Mouse (Mus musculus): ENCODE data around the gene Krt13. TPM values are rescaled to one million over a fixed set of nuclear protein-coding genes. Genes with fewer than 3 reads are reported as not detected.

Gene Krt13
- total and polyA plus RNA-seq, 3 experiments, result not detected

DNA sequence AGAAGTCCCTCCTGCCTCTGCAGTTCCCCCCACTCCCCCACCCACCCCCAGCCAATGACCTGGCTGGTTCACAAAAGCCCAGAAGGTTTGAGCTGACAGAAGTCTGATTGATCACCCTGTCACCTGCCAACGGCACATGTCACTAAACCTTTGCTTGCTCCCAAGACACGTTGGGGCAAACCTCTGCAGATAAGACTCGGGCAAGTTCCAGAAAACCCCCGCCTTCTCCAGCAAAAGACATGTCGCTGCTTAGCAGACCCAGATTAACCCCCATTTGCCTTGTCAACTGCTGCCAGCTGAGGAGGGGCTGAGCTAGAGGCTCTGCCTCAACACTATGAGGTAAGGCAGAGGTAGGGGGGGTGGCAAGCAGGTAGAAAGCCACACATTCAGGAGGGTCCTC, 15.2 kb upstream of the Krt13 start:
- dilution Hi-C loops (cut with MboI; ENCODE audit: extremely low pct_ligation_motif_present, extremely low pct_unique_long_range_greater_than_20kb, low sequenced_read_pairs) (no loop called here), in situ Hi-C loops (cut with MboI; ENCODE audit: low pct_ligation_motif_present, low pct_unique_long_range_greater_than_20kb, low sequenced_read_pairs) (no loop called here)
- no peak overlapping the region for H3K27ac ChIP-seq (ENCODE audit: insufficient read depth, low read depth)
- TF ChIP-seq POLR2AphosphoS2 (IDR thresholded peaks at IDR 0.05; ENCODE audit: low read depth, low read length) (no peak), RCOR1 (conservative IDR thresholded peaks at IDR 0.05; ENCODE audit: low read depth, low read length) (no peak), JUND (conservative IDR thresholded peaks at IDR 0.05; ENCODE audit: low read depth, low read length) (no peak), ZNF384 (IDR thresholded peaks at IDR 0.05; ENCODE audit: low read depth, low read length) (no peak), RAD21 (IDR thresholded peaks at IDR 0.05; ENCODE audit: low read depth, low read length) (no peak), KAT2A (IDR thresholded peaks at IDR 0.05; ENCODE audit: insufficient replicate concordance, low read length) (no peak), E2F4 (IDR thresholded peaks at IDR 0.05; ENCODE audit: insufficient replicate concordance, low read depth, low read length) (no peak), USF1 (IDR thresholded peaks at IDR 0.05; ENCODE audit: low read depth, low read length) (no peak), BHLHE40 (IDR thresholded peaks at IDR 0.05; ENCODE audit: low read depth, low read length) (no peak), ETS1 (conservative IDR thresholded peaks at IDR 0.05; ENCODE audit: low read depth, low read length) (no peak), MAZ (IDR thresholded peaks at IDR 0.05; ENCODE audit: low read depth, low read length) (no peak), SMC3 (IDR thresholded peaks at IDR 0.05; ENCODE audit: low read depth, low read length) (no peak), CHD1 (IDR thresholded peaks at IDR 0.05; ENCODE audit: low read depth, low read length) (no peak), USF2 (conservative IDR thresholded peaks at IDR 0.05; ENCODE audit: low read depth, low read length) (no peak), GABPA (IDR thresholded peaks at IDR 0.05; ENCODE audit: insufficient replicate concordance, low read depth, low read length) (no peak), MAFK (IDR thresholded peaks at IDR 0.05; ENCODE audit: insufficient replicate concordance, low read length) (no peak), HCFC1 (IDR thresholded peaks at IDR 0.05; ENCODE audit: low read depth, low read length) (no peak), TCF12 (IDR thresholded peaks at IDR 0.05; ENCODE audit: low read depth, low read length) (no peak), CHD2 (IDR thresholded peaks at IDR 0.05; ENCODE audit: low read length) (no peak)
- no peaks in the 10 kb centered on the region for H3K9me3 ChIP-seq (replicated peaks; ENCODE audit: low read length)
- H3K36me3 ChIP-seq (replicated peaks in 1 of 2; ENCODE audit: control insufficient read depth in 1 of 2, insufficient read depth in 1 of 2, low read length in 1 of 2), result no peaks in the 10 kb centered on the region
- H3K4me1 ChIP-seq (ENCODE audit: control insufficient read depth in 1 of 2, insufficient read depth in 2 of 2), result no peaks in the 10 kb centered on the region
- no peak overlapping the region for H3K4me3 ChIP-seq (replicated peaks in 1 of 3; ENCODE audit: low read depth in 2 of 3, low read length in 2 of 3, poor library complexity in 1 of 3)
- DNase-seq (ENCODE audit: extremely low read depth), result no peak
- peaks cover 97% of the 10 kb centered on the region for H3K27me3 ChIP-seq (replicated peaks)
- H3K9ac ChIP-seq (ENCODE audit: insufficient read depth, low read depth), result no peak overlapping the region
- no peak overlapping the region for H3K4me2 ChIP-seq (ENCODE audit: insufficient read depth, low read depth, poor library complexity, severe bottlenecking)
- no peaks in the 10 kb centered on the region for H3K79me2 ChIP-seq (replicated peaks; ENCODE audit: control insufficient read depth, extremely low read depth, insufficient read depth, poor library complexity, severe bottlenecking)

DNA sequence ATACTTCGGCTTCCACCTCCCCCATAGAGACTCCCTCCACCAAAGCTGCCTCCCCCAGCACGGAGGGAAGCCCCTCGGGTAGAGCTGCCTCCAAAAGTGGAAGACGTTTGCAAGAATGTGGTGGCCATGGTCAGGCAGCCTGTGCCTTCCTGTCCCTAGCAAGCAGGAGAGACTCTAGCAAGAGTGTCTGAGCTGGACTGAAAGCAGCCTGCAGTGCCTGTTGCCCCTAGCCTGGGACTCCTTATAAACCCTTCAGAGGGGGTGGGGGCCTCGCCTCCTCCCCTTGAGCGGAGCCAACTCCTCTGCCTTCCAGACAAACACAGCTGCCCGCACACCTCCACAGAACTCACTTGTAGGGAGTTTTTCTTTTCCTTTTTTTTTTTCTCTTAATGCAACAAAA, 14.4 kb upstream of the Krt13 start, which contains the start of gene Krt15:
Gene Krt15 (minus strand): TSS at position 198 of the 400 bp plus-strand sequence.
- Histone ChIP-seq H3K4me1 (ENCODE audit: control insufficient read depth in 1 of 2, insufficient read depth in 2 of 2) (no peaks in the 10 kb centered on the region), H3K9ac (ENCODE audit: insufficient read depth, low read depth) (no peak within 1 kb of the TSS), H3K27me3 (replicated peaks) (peaks cover 97% of the 10 kb centered on the region), H3K4me2 (ENCODE audit: insufficient read depth, low read depth, poor library complexity, severe bottlenecking) (no peak within 1 kb of the TSS), H3K27ac (ENCODE audit: insufficient read depth, low read depth) (no peak within 1 kb of the TSS), H3K79me2 (replicated peaks; ENCODE audit: control insufficient read depth, extremely low read depth, insufficient read depth, poor library complexity, severe bottlenecking) (no peaks in the 10 kb centered on the region), H3K36me3 (replicated peaks in 1 of 2; ENCODE audit: control insufficient read depth in 1 of 2, insufficient read depth in 1 of 2, low read length in 1 of 2) (no peaks in the 10 kb centered on the region), H3K9me3 (replicated peaks; ENCODE audit: low read length) (no peaks in the 10 kb centered on the region), H3K4me3 (replicated peaks in 1 of 3; ENCODE audit: low read depth in 2 of 3, low read length in 2 of 3, poor library complexity in 1 of 3) (no peak within 1 kb of the TSS)
- dilution Hi-C loops (cut with MboI; ENCODE audit: extremely low pct_ligation_motif_present, extremely low pct_unique_long_range_greater_than_20kb, low sequenced_read_pairs) (no loop called here), in situ Hi-C loops (cut with MboI; ENCODE audit: low pct_ligation_motif_present, low pct_unique_long_range_greater_than_20kb, low sequenced_read_pairs) (no loop called here)
- no peak for TF ChIP-seq SMC3 (IDR thresholded peaks at IDR 0.05; ENCODE audit: low read depth, low read length)
- no peak for TF ChIP-seq ZMIZ1 (IDR thresholded peaks at IDR 0.05; ENCODE audit: low read depth, low read length)
- no peak for DNase-seq (ENCODE audit: extremely low read depth)
